Mouse (Mus musculus) megakaryocyte, adult 5-6 weeks (primary cell): ENCODE data around the gene Adcy2. TPM values are rescaled to one million over a fixed set of nuclear protein-coding genes. Genes with fewer than 3 reads are reported as not detected.

Source experiments
- ATAC-seq: 2 replicates; pipeline ENCODE4 v1.8.0; 2016; ENCODE audit warnings: mild to moderate bottlenecking, inconsistent platforms; ENCODE audit not compliant: poor library complexity, severe bottlenecking
- total RNA-seq, 2 experiments: library from RNA; stranded (forward) in 1 of 2; stranded (reverse) in 1 of 2; fragments of 153-499, 151-499 nt in 1 of 2; fragments of 221-1000, 200-1000 nt in 1 of 2; gene quantifications; 2 replicates each; pipeline versions ENCODE4 v1.2.3 to v1.2.4; 2015 to 2017

Gene Adcy2
- total RNA-seq, 2 experiments from 2014 or later: 0.11 TPM; not detected in 1

DNA sequence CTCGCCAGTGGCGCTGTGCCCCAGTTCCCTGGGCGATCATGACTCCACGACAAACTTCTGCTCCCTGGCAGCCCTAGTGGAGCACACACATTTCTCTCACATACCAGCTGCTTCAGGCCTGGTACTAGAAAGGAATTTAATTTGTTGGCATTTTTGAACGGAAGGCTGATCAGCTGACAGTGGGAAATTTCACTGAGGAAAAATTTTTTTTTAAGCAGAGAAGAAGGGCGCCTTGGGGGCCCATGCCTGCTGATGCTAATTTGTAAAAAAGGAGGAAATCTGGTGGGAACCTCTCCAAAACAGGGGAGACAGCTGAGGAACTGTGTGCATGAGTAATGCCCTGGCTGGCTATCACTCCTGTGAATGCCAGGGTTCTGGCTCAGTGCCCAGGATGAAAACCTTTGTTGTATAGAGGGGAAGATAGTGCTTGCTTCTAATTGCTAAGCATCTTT, 292.0 kb downstream of the Adcy2 start:
- ATAC-seq: no peak

DNA sequence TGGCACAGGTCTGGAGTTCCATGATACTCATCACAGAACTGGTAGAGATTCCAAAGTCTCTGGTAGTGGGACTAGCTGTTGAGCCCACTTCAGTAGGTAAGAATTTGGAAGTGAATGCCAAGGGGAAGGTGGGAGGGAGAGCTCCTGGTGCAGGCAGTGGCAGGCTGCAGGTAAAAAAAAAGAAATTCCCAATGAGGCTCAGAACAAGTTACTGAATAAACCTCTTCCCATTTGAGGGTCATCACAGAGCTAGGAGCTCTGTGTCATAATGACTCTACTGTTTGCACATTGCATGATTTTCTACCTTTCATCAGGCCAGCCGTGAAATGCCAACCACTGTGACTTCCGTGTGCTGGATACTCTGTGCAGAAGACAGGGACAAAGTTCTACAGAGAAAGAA, 314.4 kb downstream of the Adcy2 start:
- no peak for ATAC-seq

DNA sequence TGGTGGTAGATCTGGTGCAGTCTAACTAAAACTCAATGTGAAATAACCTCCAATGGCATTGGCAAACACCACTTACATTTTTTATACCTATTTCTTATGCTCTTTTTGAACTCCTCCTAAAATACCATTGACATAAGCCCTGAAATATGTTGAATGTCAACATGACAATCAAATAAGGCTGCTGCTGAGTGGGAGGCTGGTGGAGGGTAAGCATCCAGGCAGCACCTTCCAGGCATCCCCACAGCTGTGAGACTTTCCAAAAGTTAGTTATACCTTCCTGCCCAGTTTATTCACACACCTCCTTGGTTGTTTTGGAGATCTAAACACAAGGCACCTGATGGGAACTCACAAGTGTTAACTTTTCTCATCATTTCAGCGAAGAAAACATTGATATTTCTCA, 318.9 kb downstream of the Adcy2 start:
- ATAC-seq: no peak

DNA sequence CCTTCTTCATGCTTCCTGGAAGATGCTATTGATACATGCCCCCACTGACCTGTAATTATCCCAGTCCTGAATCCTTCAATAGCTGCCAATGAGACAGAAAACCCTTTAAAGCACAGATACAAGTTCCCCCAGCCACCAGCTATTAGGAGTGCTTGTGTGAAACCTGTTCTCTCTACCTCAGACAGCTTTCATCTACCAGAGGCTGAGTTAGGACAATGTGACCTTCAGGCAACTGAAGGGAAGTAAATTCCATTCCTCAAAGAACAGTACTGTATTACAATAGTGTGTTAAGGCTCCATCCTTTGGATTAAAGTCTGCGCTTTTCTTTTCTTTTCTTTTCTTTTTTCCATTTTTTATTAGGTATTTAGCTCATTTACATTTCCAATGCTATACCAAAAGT, 356.6 kb downstream of the Adcy2 start:
- ATAC-seq: no peak

DNA sequence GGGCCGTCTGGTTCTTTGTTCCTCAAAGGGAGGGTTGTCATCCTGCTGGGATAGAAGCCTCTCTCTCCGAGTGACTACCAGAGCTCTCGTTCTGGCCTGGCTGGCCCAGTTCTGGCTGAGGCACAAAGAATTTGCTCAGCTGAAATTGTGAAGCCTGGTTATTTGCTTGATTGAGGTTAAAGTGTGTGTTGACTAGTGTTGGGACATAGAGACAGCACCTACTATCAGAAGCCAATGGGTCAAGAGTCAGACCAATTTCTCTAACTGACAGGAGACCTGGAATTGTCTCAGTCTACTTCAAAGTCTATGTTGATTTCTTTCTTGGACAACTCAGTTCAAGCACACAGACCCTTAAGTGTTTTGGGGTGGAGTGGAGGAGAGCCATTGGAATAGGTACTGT, 372.3 kb downstream of the Adcy2 start:
- ATAC-seq: no peak

DNA sequence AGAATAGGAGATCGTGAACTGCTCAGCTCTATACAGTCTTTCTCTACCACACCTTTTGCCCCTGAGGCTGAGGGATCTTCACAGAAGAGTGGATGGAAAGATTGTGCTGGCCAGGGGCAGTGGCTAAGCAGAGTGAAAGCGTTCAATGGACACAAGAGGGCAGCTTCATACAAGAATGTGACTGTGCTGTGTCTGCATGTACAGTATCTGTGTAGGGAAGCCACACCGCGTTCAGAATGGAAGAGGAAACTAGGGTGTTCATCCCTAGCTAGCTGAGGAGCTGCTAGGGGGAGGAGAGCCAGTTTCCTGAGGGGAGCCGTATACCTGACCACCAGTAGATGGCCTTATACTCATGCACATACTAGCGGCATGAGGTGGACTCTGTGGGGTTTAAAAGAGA, 376.5 kb downstream of the Adcy2 start:
- ATAC-seq: no peak

DNA sequence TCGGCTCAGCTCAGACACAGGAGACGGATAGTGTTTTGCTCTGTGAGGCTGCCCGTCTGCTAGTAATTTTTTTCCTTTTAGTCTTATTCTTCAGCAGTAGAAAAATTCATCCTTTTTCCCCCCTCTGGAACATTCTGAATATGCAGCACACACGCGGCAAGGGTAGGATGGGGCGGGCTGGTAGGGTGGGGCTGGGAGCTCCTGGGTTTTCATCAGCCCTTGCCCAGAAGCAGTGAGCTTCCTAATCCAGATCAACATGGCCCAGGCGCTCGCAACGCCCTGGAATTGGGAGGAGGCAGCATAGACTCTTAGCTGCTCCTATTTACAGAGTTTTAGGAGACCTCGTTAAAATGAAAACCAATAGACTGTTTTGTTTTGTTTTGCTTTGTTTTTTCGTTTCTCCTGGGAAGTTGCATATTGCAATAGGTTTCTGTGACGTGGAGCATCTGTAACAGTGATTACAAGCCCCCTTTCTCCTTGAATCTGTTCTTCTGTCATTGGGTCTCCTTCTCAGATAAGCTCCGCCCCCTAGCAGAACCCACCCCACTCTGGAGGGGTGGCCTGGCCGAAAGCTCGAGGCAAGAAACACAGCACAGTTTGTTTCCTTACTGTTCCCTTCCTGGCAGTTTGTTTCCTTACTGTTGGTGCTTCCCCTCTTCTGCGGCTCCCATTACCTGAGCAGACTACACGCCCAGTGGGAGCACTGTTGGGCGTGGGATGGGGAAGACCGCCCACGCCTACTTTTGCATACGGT, 391.5 kb downstream of the Adcy2 start:
- ATAC-seq: no peak

DNA sequence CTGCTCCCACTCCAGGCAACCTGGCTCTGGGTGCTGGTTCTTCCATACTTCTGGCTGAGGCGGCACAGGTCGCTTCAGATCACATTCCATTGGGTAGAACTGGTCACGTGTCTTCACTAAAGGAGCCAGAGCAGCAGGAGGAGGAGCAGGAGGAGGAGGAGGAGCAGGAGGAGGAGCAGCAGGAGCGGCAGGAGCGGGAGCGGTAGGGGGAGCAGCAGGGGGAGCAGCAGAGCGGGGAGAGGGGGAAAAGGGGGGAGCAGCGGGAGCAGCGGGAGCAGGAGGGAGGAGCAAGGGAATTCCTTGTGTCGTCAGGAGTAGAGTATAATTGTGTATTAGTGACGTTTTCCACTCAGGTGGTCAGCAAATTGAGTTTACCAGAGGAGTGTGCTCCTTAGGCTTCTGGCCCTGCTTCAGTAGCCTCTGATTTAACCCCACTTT, 393.6 kb downstream of the Adcy2 start:
- no peak for ATAC-seq

DNA sequence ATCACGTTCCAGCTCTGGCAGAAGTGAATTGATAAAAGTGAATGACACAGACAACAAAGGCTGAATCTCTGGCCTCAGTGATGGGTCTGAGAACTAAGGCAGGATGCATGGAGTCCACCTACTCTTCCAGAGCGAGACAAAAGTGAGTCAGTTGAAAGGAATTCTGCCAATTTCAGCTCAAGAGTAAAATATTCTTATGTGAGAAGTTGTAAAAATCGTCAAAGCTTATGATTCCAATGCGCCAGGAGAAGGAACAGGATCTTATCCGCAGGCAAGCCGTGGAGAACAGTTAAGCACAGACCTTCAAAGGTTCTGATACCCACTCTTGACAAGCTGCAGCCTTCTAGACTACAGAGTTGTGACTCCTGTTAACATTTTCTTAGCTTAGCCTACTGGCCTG, 396.3 kb downstream of the Adcy2 start:
- no peak for ATAC-seq

DNA sequence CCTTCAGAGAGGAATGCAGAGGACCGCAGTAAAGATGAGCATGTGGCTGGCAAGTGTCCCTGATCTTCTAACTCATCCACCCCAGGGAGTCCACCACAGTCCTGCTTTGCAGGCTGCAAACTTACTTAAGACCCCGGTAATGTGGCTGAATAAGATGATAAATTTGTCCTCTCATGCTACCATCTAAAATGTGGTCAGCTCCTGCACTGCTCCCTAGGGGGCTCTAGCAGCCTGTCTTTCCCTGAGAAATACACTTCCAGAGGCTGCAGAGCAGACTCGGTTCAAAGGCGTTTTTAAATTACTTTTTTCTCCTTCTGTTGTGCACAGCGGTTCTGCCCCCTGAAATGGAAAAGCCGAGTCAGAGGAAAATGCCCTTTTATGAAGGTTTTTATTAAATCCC, 398.2 kb downstream of the Adcy2 start:
- no peak for ATAC-seq

DNA sequence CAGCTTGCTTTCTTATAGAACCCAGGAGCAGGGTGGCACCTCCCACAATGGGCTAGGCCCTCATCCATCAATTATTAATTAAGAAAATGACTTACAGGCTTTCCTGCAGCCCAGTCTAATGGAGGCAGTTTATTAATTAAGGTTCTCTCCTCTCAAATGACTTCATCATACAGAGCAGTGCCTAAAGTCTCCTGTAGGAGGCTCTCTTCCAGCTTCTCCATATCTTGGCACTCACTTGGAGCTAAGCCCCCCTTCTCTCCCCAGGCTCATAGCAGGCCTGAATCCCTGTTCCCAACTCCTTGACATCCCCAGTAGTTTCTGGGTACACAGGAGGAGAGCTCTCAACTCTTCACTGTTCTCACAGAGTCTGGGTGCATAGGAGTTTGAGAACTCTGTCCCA, 400.4 kb downstream of the Adcy2 start:
- no peak for ATAC-seq

DNA sequence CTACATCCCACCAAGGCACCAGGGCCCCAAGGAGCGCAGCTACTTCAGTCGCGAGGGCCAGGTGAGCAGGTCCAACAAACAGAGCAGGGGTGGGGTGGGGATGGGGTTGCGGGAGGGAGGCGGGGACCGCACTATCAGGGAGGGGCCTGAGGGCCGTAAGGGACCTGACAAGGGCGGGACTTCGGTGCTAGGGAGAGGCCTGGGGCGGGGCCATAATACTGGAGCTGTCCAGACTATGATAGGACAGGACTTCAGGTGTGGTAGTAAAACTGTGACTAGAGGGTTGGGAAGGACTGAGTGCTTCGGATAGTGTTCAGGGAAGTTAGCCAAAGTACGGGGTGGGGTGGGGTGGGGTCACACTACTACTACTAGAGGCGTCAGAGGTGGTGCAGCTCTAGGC, 401.7 kb downstream of the Adcy2 start:
- ATAC-seq: no peak

DNA sequence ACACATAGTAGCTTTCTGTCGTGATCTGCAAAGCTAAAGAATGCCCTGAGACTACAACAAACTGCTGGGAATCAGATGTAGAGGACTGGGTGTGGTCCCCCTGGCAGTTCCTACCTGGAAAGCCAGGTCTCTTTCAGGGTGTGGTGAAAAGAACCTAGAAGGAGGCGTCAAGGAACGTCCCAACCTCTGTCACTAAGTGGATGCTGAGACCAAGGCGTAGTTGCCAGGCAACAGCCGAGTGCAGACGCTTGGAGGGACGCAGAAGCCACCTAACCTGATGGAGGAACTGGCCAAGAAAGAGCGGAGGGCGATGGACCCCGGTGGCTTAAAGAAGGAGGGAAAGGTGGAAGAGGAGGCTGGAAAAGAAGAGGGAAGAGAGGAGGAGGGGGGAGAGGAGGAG, 402.1 kb downstream of the Adcy2 start, which contains the start of gene 1700001L19Rik:
TSS of gene 1700001L19Rik (plus strand) at position 223 of the 400 bp plus-strand sequence.
- no peak for ATAC-seq

DNA sequence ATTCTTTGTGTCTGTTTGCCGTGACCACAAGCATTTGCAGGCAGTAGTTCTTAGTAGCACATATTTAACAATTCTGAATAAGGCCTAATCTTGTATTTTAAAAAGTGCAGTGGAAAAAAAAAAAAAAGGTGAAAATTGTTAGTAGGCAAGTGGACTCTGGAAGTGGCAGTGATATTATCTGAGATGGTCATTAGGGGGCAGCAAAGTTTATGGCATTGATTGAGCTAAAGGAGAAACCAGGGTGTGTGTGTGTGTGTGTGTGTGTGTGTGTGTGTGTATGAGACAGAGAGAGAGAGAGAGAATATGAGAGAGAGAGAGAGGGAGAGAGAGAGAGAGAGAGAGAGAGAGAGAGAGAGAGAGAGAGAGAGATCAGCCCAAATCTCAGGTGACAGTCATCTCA, 405.5 kb downstream of the Adcy2 start:
- no peak for ATAC-seq

DNA sequence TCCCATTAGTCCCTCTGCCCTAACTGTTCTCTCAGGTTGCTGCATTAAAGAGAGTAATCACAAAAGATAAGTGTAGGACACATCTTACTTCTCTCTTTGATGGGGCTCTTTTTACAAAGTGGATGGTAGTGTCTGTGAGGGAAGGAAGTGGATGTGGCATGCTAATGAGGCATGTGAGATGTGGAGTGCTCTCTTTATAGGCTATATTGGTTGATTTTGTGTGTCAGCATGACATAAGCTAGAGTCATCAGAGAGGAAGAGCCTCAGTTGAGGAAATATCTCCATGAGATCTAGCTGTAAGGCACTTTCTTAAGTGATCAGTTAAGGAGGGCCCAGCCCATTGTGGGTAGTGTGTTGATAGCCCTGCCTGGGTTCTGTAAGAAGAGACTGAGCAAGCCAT, 411.0 kb downstream of the Adcy2 start:
- no peak for ATAC-seq

DNA sequence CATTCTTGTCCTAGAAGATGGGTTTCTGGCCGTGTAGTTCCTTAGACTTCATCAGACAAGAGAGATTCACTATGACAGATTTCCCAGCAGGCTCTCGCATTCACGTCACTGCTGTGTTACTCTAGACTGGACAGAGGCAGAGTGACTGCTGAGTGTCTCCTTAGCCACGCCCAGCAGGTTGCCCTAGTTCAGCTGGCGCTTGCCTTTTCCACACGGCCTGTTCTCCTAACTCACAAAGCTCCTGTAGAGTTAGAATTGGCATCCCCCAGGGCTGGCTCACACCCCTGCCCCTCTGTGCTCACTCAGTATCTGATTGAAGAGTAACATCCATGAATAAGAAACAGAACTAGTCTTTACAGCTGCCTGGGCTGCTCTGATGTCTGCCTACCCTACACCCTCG, 413.9 kb downstream of the Adcy2 start:
- no peak for ATAC-seq

DNA sequence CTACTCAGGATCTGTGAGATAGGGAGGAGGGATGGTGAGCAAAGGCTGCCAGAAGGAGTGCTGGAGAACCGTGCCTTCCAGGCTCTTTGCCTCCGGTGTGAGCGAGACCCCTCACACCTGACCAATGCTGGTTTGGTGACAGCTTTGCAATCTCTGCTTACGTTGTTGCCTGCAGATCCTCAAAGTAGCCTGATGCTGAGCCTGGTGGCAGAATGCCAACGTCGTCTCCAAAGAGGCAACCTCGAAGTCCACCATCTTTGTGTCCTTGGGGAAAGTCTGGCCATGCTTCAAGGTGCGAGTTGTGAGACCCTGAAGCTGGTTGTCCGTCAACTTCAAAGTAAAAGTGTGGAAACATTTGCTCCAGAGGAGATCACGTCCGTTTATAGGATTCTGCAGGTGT, 415.4 kb downstream of the Adcy2 start:
- ATAC-seq: no peak

DNA sequence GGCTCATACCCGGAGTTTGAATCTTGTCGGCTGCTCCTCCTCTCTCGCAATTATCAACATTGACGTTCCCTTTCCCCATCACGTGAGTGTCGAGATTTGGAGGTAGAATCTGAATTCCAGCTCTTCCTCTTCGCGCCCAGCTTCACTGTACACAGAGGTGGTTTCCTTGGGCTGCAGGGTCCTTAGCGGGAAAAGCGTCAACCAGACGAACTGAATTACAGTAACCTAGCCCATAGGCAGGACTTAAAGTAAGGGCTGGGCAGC, 416.9 kb downstream of the Adcy2 start:
- no peak for ATAC-seq

DNA sequence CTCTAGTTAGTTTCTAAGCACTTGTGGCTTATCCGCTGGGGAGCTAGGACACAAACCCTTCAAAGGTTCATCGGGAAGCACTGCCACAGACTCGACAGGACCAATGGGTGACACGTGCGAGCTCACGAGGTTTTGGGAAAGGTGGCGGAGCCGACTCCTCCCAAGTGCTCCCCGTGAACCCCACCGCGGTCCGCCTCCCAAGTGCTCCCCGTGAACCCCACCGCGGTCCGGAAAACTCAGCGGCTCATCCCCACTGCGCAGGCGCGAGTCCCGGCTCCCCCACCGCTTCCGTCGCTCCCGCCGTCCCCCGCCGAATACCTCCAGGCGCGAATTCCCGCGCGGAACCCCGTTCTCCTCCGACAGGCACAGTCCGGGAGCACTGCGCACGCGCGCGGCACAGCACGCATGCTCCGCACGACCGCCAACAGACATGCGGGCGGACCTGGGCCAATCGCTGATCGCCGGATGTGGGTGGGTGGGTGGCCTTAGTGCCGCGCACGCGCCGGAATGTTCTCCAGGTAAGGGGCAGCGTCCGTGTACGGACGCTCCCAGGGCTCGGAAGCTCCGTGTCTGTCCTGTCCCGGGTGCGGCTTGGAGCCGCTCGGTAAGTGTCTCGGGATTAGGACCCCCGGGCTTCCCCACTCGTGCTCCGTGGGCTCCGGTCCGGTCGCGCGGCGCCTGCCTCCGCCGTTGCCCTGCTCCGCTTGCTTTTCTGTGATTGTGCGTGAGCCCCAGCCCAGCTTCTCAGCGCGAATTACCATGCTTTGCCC, 417.4 kb downstream of the Adcy2 start, which contains the start of the genes Mtrr and Fastkd3:
TSS of gene Mtrr (minus strand) at position 403 of the 770 bp plus-strand sequence.
TSS of gene Fastkd3 (plus strand) at position 488 of the 770 bp plus-strand sequence.
- peak; percentile 91 for ATAC-seq

DNA sequence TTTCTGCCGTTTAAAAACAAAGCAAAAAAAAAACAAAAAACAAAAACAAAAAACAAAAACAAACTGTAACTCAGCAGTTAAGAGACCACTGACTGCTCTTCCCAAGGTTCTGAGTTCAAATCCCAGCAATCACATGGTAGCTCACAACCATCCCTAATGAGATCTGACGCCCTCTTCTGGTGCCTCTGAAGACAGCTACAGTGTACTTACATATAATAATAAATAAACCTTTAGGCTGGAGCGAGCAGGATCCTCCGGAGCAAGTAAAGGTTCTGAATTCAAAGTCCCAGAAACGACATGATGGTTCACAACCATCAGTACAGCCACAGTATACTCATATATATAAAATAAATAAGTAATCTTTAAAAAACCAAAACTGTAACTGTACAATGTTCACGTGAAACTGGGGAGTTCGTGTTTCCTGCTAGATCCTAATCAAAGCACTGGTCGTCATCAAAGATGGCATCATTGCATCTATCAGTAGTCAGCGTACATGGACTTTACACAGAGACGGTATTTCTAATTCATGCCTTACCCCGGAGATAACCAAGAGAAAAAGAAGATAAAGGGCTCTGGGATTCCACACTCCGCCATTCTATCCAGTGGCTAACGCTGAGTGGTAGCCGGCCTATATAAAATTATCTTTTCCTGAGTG, 418.1 kb downstream of the Adcy2 start:
- ATAC-seq: no peak

DNA sequence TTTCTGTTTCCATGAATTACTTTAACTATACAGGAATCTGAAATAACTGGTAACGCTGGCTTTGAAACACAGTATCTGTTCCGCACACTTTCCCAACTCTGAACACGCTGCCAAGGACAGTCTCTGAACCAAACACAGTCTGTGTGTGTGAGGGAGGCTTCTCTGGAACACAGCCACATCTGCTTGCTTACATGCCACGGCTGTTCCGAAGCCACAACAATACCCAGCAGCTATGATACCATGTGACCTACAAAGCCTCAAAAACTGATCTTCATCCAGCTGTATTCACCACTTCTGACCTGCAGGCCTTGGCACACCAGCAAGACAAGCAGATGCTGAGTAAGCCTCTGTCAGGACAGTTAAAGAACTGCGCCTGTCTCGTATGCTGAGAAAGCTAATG, 421.4 kb downstream of the Adcy2 start:
- ATAC-seq: no peak

DNA sequence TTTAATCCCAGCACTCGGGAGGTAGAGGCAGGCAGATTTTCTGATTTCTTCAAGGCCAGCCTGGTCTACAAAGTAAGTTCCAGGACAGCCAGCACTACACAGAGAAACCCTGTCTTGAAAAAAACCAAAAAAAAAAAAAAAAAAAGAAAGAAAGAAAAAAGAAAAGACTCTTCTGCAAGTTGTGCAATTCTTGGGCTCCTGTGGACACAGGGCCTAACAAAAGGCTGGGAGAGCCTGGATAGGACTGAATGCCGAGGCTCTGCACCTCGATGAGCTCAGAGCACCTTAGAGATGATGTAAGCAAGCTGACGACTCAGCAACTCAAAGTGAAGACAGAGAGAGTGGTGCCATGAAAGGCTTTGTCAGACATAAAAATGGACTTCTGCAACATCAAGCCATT, 424.9 kb downstream of the Adcy2 start:
- no peak for ATAC-seq
